Mouse (Mus musculus): Measurements from ENCODE around the gene Cstb. TPM values are rescaled to one million over a fixed set of nuclear protein-coding genes. Genes with fewer than 3 reads are reported as not detected.

Gene Cstb
- polyA plus RNA-seq, 1 experiment from 2014 or later, result 123 TPM

DNA sequence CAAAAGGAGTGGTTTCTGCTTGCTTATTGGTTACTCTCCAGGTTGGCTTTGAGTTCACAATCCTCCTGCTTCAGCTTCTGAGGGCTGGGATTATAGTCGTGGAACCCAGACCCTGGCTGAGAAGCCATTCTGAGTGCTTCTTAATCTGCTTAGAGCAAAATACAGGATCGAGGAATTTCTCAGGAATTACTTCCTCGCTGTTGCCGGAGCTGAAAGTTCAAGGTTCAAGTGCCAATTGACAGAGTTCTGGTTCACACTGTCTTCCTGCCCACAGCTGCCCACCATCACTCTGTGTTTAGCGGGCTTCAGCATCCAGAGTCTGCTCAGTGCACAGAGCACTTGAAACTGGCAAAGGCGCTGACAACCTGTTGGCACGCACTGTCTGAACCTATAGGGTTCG lies 49.3 kb downstream of the Cstb start:
- WGBS, result 58% methylated on average over 8 of the region's 8 CpGs
- Histone ChIP-seq H3K4me1 (replicated peaks) (0 out of 2 replicates have a peak, but pooled peaks cover 5% of the 10 kb centered on the region), H3K36me3 (no peaks in the 10 kb centered on the region), H3K9me3 (replicated peaks) (no peaks in the 10 kb centered on the region), H3K27me3 (replicated peaks) (0 out of 2 replicates have a peak, but pooled peaks cover 3% of the 10 kb centered on the region), H3K9ac (no peak overlapping the region), H3K27ac (ENCODE audit: poor library complexity, severe bottlenecking) (no peak overlapping the region), H3K4me2 (no peak overlapping the region), H3K4me3 (no peak overlapping the region)
- no peak for ATAC-seq (ENCODE audit: insufficient number of reproducible peaks, low FRiP score)

GRCm38 (mm10) chr10:78476821-78477220 lies 51.4 kb downstream of the Cstb start:
- H3K4me1 ChIP-seq (replicated peaks), result no peaks in the 10 kb centered on the region
- no peak for ATAC-seq (ENCODE audit: insufficient number of reproducible peaks, low FRiP score)
- H3K4me3 ChIP-seq, result no peak overlapping the region
- no peaks in the 10 kb centered on the region for H3K9me3 ChIP-seq (replicated peaks)
- no peak overlapping the region for H3K4me2 ChIP-seq
- H3K9ac ChIP-seq, result no peak overlapping the region
- 61% methylated on average over 4 of the region's 4 CpGs for WGBS
- no peak overlapping the region for H3K27ac ChIP-seq (ENCODE audit: poor library complexity, severe bottlenecking)
- H3K27me3 ChIP-seq (replicated peaks), result 0 out of 2 replicates have a peak, but pooled peaks cover 3% of the 10 kb centered on the region
- H3K36me3 ChIP-seq, result no peaks in the 10 kb centered on the region

Small RNA genes lying within 50 kb of the gene (microRNA-seq; reads per million reads assigned to microRNA genes)
- gene Mir6410, result not detected
- gene Mir6907, result not detected
- gene Mir6908, result not detected

Other genes starting within 250 kb of the Cstb start
- 14.1 and 14.2 TPM in 2 replicates for gene Pwp2, start 240.5 kb upstream of the Cstb start, polyA plus RNA-seq (2016; fragmentation: Nextera tagmentation; extraction: Ambion mirVana)
- 14.5 and 16.1 TPM in 2 replicates for gene Trappc10, start 181.0 kb upstream of the Cstb start, polyA plus RNA-seq (2016; fragmentation: Nextera tagmentation; extraction: Ambion mirVana)
- 46.1 and 48.7 TPM in 2 replicates for gene Agpat3, start 73.2 kb upstream of the Cstb start, polyA plus RNA-seq (2016; fragmentation: Nextera tagmentation; extraction: Ambion mirVana)
- gene Rrp1, start 12.6 kb upstream of the Cstb start, polyA plus RNA-seq (2016; fragmentation: Nextera tagmentation; extraction: Ambion mirVana), result 232 and 254 TPM in 2 replicates
- gene Pdxk, start 39.3 kb downstream of the Cstb start, polyA plus RNA-seq (2016; fragmentation: Nextera tagmentation; extraction: Ambion mirVana), result 5.4 and 5.5 TPM in 2 replicates
- gene Olfr1358, start 91.8 kb downstream of the Cstb start, polyA plus RNA-seq (2016; fragmentation: Nextera tagmentation; extraction: Ambion mirVana), result not detected in 2 replicates
- 46.5 and 47.6 TPM in 2 replicates for gene Ilvbl, start 148.7 kb downstream of the Cstb start, polyA plus RNA-seq (2016; fragmentation: Nextera tagmentation; extraction: Ambion mirVana)
- 14.2 and 15.3 TPM in 2 replicates for gene Syde1, start 166.3 kb downstream of the Cstb start, polyA plus RNA-seq (2016; fragmentation: Nextera tagmentation; extraction: Ambion mirVana)
- gene Olfr1357, start 192.4 kb downstream of the Cstb start, polyA plus RNA-seq (2016; fragmentation: Nextera tagmentation; extraction: Ambion mirVana), result not detected in 2 replicates

Data from heart, embryonic 12.5 days (tissue).